Mouse (Mus musculus): ENCODE results near the gene Kif5c.

- TF ChIP-seq POLR2A (IDR thresholded peaks at IDR 0.05; ENCODE audit: low read depth, low read length) (no peak), CTCF (IDR thresholded peaks at IDR 0.05; ENCODE audit: borderline replicate concordance, insufficient read depth, low read length) (no peak)
Measured at GRCm38 (mm10) chr2:49684808-49685207, 65.7 kb downstream of the Kif5c start.
